Mouse (Mus musculus) limb, embryonic 13.5 days (tissue): ENCODE results near the gene Gm15517. TPM values are rescaled to one million over a fixed set of nuclear protein-coding genes. Genes with fewer than 3 reads are reported as not detected.

ENCODE experiments used
- polyA plus RNA-seq: library from polyadenylated mRNA; unstranded; fragments of >200 nt; fragmentation: Nextera tagmentation; extraction: Ambion mirVana; gene quantifications from 2 replicates; pipeline ENCODE4 v1.2.1, GENCODE M21; 2015

The Gm15517 gene
- polyA plus RNA-seq, 1 experiment from 2014 or later = 1.2 TPM

Other genes starting within 250 kb of the Gm15517 start
- not detected in 2 replicates for gene Klk1b26, start 249.3 kb upstream of the Gm15517 start, polyA plus RNA-seq
- gene Klk1b27, start 209.2 kb upstream of the Gm15517 start, polyA plus RNA-seq = not detected in 2 replicates
- gene Klk1b21, start 159.1 kb upstream of the Gm15517 start, polyA plus RNA-seq = not detected in 2 replicates
- gene Klk1b22, start 148.8 kb upstream of the Gm15517 start, polyA plus RNA-seq = not detected in 2 replicates
- gene Klk1b16, start 124.7 kb upstream of the Gm15517 start, polyA plus RNA-seq = not detected in 2 replicates
- not detected in 2 replicates for gene Klk1b24, start 73.2 kb upstream of the Gm15517 start, polyA plus RNA-seq
- not detected in 2 replicates for gene Klk1b3, start 63.3 kb upstream of the Gm15517 start, polyA plus RNA-seq
- not detected in 2 replicates for gene Klk1b4, start 54.0 kb upstream of the Gm15517 start, polyA plus RNA-seq
- gene Klk1b5, start 45.5 kb upstream of the Gm15517 start, polyA plus RNA-seq = not detected in 2 replicates
- gene Klk1, start 36.1 kb upstream of the Gm15517 start, polyA plus RNA-seq = not detected in 2 replicates
- gene Gm36864, start 25.3 kb upstream of the Gm15517 start, polyA plus RNA-seq = 0.17 TPM in 1 of 2 replicates, not detected in the other
- gene 1700028J19Rik, start 14.8 kb upstream of the Gm15517 start, polyA plus RNA-seq = 0.78 and 0.94 TPM in 2 replicates
- gene 2410002F23Rik, start 14.7 kb upstream of the Gm15517 start, polyA plus RNA-seq = 222 and 224 TPM in 2 replicates
- 0.14 TPM in 1 of 2 replicates, not detected in the other for gene Acp4, start 4.1 kb upstream of the Gm15517 start, polyA plus RNA-seq
- gene Clec11a, start 45.5 kb downstream of the Gm15517 start, polyA plus RNA-seq = 5.6 and 6.3 TPM in 2 replicates
- 3.1 and 3.3 TPM in 2 replicates for gene Shank1, start 48.8 kb downstream of the Gm15517 start, polyA plus RNA-seq
- 3.5 and 4.0 TPM in 2 replicates for gene Syt3, start 122.7 kb downstream of the Gm15517 start, polyA plus RNA-seq
- gene 1700008O03Rik, start 124.4 kb downstream of the Gm15517 start, polyA plus RNA-seq = 1.1 TPM in 2 replicates
- 1.00 and 1.2 TPM in 2 replicates for gene Lrrc4b, start 167.6 kb downstream of the Gm15517 start, polyA plus RNA-seq
- gene Aspdh, start 203.9 kb downstream of the Gm15517 start, polyA plus RNA-seq = 0.36 TPM in 1 of 2 replicates, not detected in the other
- 87.7 and 91.3 TPM in 2 replicates for gene Josd2, start 206.5 kb downstream of the Gm15517 start, polyA plus RNA-seq
- 104 and 106 TPM in 2 replicates for gene Emc10, start 235.1 kb downstream of the Gm15517 start, polyA plus RNA-seq
- gene Fam71e1, start 235.1 kb downstream of the Gm15517 start, polyA plus RNA-seq = 22.4 and 22.9 TPM in 2 replicates